Mouse (Mus musculus) brain, embryonic 14.5 days (tissue): ENCODE data around the gene Hist1h2af.

Experiments
- CTCF ChIP-seq: fragments of 200-500 bp; IDR thresholded peaks from 2 replicates; pipeline ENCODE4 v1.5.1; 2012; ENCODE audit warnings: inconsistent platforms, mild to moderate bottlenecking, moderate library complexity, borderline replicate concordance; ENCODE audit not compliant: insufficient read depth, insufficient read length; ENCODE audit errors: extremely low read depth
- POLR2A ChIP-seq: fragments of 200-500 bp; IDR thresholded peaks from 2 replicates; pipeline ENCODE4 v1.6.1; 2012; ENCODE audit warnings: mild to moderate bottlenecking, inconsistent platforms, borderline replicate concordance; ENCODE audit not compliant: poor library complexity, insufficient read depth, insufficient read length, severe bottlenecking; ENCODE audit errors: extremely low read depth

DNA sequence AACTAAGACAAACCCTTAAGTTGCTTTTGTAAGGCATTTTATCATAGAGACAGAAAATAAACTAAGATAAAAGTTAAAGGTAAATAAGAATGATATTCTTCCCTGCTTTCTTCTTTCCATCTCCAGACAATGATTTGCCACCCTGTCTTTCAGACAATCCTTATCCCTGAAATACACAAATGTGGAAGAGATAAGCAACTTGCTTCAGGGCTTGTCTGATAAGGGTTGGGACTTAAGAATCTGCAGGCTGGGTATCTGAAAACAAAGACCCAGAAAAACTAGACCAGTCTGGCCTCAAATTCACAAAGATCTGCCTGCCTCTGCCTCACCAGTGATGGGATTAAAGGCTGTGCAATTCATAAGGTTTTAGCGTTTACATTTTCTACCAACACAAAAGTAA is 42.4 kb upstream of the Hist1h2af start:
- no peak for TF ChIP-seq CTCF
- no peak for TF ChIP-seq POLR2A
